Mouse (Mus musculus): Measurements from ENCODE around the gene Cp.
"Not testable (repeated sequence)": the region's sequence is repeated elsewhere in the genome, so short reads cannot be mapped to it uniquely, and the experiment has no call there.

Cp gene

GRCm38 (mm10) chr3:19956885-19957284 lies at the start of gene Cp:
Cp (plus strand) TSS chr3:19957054.
- DNase-seq: no peak

GRCm38 (mm10) chr3:19948552-19948951 lies 8.3 kb upstream of the Cp start:
- no peak for DNase-seq

GRCm38 (mm10) chr3:19949401-19949800 lies 7.5 kb upstream of the Cp start:
- not testable (repeated sequence) for DNase-seq

DNA sequence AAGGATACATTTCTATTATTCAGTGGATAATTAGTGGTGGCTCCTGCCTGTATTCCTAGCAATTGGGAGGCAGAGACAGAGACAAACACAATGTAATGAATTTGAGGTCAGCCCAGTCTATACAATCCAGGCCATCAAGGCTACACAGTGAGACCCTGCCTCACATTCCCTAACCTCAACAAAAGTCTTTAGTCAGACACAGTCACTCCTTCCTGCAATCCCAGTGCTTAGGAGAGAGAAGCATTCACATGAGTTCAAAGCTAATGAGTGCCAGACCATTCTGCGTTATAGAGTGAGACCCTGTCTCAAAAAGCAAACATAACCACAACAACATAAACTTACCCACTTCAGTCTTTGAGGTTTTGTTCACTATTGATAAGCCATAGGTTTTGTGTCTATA lies 3.4 kb upstream of the Cp start:
- DNase-seq: no peak

DNA sequence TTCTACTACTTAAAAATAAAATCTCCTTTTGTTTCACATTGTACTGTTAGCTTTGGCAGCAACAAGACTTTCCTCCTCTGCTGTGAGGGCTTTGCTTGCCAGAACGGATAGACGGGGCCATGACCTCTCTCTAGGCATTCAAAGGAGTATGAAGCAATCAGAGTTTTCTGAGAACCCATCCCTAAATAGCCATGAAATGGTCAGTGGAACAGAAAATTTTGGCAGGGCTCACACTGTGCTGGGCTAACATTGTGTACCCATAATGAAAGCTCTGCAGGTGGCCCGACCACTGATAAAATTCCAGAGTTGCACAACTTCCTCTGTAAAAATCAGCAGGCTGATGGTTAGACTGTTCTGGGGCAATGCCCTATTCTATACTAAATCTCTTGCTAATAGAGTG lies 3.0 kb upstream of the Cp start:
- DNase-seq: no peak

DNA sequence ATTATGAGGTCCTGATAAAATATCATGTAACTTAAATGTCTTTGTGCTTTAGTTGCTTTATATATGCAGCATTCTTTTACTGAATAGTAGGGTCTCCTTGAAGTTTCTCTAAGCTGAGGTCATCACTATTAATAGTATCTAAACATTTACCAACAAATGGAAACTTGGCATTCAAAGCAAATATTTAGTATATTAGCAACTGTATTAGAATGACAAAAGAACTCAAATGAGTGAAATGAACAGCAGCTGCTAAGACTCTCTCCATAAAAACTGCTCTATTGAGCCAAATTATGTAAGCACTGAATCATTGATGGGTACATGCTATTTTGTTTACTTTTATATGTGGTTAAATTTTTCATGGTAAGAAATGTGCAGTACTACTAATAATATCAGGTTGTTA lies 1.2 kb downstream of the Cp start:
- no peak for DNase-seq

GRCm38 (mm10) chr3:19958983-19959382 lies 2.1 kb downstream of the Cp start:
- DNase-seq: no peak

- no peak for DNase-seq
Observed at GRCm38 (mm10) chr3:19960570-19961114, 3.8 kb downstream of the Cp start.

DNA sequence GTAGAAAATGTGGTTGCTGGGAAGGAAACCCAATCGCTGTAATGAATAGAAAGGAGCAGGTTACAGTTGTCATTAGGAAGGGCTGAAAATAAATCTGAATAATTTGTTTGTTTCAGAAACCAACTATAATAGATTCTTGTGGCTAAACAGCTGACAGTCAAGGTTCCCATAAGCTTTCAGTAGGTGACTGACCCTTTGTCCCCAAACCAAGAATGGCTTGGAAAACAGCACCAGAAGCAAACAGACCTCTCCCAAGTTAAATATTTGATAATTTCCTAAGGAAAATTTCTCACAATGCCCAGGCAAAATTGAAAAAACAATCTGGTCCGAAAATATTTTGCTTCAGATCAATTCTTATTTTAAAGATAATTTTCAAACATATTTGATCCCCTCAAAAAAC lies 4.5 kb downstream of the Cp start:
- no peak for DNase-seq

GRCm38 (mm10) chr3:19962769-19963513 lies 6.1 kb downstream of the Cp start:
- no peak for DNase-seq

- DNase-seq: no peak
Observed at GRCm38 (mm10) chr3:19964625-19965188, 7.9 kb downstream of the Cp start.

DNA sequence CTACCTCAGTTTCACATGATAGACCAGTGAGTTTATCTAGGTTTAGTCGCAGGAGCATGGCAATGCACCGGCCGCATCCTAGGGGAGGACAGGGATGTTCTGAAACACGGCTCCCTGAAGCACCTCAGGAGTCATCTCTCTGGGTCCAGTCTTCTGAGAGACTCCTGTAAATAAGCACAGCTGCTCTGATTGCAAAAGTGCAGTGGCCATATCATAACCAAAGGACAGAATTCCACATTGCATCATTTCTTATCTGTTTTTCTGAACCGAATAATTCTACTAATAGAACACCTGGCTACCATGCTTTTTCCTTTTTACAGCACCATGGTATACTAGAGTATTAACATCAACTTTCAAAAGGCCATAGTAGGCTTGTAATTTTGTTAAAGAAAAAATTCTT lies 8.4 kb downstream of the Cp start:
- no peak for DNase-seq

DNA sequence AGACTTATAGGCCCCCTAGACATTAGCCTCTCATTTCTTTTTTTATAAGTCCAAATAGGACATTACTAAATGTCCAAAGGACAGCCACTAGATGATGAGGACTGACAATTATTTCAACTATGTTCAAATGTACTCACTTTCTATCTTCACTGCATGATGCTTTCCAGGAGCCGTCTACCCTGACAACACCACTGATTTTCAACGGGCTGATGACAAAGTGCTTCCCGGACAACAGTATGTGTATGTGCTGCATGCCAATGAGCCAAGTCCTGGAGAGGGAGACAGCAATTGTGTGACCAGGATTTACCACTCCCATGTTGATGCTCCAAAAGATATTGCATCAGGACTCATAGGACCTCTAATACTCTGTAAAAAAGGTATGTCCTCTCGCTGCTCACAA lies 9.2 kb downstream of the Cp start:
- DNase-seq: no peak

GRCm38 (mm10) chr3:19978474-19978873 lies 21.6 kb downstream of the Cp start:
- DNase-seq: no peak

- no peak for DNase-seq
Observed at GRCm38 (mm10) chr3:19981156-19981555, 24.3 kb downstream of the Cp start.

DNA sequence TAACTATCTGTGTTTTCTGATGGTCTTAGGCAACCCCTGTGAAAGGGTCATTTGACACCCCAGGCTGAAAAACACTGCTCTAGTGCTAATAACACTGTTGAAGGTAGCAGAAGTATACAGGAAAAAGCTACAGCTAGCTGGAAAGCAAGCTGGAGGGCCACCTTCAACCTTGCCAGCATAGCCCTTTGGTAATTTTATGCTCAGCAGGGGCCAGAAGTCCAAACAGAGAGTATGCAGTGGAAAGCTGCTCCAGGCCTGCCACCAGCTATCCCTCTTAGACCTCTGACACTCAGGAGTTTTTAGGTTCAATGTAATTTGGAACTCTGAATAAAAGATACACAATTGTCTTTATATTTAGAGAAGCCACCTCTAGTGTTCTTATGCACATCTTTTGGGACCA lies 26.0 kb downstream of the Cp start:
- DNase-seq: no peak

DNA sequence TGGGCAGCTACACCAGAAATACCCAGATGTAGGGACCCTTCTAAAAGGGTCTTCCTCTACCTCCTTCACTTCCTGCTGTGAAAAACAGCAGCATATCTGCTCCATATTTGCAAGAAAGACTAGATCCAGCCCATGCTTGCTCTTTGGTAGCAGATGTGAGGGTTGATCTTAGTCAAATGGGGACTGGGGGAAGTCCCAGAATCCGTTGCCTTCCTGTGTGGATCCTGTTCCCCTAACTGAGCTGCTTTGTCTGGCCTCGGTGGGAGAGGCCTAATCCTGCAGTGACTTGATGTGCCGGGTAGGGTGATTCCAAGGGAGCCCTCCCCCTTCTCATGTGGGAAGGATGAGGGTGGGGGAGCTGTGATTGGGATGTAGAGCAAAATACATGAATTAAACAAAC lies 29.3 kb downstream of the Cp start:
- DNase-seq: no peak

DNA sequence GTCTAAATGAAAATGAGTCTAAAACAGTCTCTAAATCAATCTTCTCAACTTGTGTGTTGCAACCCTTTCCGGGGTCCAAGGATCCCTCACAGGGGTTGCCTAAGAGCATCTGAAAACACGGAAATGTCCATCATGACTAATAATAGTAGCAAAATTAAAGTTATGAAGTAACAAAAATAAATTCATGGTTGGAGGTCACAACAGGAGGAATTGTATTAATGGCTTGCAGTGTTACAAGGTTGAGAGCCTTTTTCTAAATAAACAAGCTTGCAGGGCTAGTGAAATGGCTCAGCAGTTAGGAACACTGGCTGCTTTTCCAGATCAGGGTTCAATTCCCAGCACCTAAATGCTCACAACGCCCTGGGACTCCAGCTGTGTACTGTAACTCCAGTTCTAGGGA lies 33.2 kb downstream of the Cp start:
- no peak for DNase-seq

DNA sequence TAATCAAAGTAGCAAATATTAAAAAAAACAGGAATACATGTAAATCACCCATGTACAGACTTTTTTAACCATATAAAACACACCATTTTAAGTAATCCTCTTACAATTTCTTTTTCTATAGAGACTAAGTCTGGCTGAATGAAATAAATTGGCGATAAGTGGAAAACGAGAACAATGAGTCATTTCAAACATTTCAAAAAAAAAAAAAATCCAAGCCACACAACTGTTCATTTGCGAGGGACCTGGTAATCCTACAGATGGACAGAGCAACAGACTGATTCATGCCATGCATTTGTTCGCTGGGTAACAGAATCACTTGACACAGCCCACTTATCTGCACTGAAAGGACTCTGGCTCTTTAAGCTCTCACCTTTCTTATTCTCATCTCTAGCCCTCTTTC lies 35.5 kb downstream of the Cp start:
- DNase-seq: no peak

- DNase-seq: peak; percentile 35
Observed at GRCm38 (mm10) chr3:19999551-19999950, 42.7 kb downstream of the Cp start.

GRCm38 (mm10) chr3:20000806-20001205 lies 44.0 kb downstream of the Cp start:
- DNase-seq: no peak

DNA sequence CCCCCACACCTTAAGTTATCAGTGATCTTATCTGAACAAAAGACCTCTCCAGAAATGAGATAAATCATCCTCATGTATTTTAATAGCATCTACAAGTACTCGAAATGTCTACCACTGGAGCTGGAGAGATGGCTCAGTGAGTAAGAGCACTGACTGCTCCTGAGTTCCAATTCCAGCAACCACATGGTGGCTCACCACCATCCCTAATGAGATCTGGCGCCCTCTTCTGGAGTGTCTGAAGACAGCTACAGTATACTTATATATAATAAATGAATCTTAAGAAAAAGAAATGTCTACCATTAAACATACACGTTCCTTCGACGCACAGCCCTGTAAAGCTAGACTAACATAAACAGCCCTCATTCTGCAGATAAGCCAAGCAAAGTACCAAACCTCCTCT lies 45.9 kb downstream of the Cp start:
- no peak for DNase-seq

- DNase-seq: no peak
Observed at GRCm38 (mm10) chr3:20004422-20004821, 47.6 kb downstream of the Cp start.

DNA sequence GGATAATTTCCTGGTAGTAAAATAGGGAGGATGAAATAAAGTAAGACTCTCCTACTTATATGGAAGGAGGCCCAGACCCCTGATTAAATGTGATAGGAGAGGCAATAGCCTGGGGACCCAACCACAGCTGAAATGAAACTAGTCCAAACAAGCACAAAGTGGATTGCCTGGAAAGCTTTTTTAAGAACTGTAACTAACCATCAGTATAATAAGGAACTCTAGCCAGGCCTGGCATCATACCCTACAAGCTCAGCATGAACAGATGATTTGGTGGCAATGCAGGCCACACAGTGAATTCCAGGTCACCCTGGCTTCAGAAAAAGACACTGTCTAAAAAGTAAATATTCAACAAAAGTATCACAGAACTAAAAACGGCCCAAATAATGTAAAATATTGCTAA lies 48.8 kb downstream of the Cp start:
- DNase-seq: no peak

DNA sequence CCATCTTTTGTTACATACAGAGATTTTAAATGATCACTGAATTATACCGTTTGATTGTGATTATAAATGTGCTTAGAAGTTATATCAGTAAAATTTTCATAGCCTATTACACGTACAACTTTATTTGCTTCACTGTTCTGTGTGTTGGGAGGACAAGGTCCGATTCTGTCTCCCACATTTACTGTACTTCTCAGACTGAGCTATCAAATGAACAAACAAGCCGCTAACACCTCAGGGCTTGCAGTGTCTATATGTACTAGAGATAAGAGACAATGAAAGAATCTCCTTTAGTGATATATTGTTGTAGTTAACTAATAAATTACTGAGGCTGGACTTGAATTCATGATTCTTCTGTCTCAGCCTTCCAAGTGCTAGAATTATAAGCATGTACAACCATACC lies 50.4 kb downstream of the Cp start:
- no peak for DNase-seq
